Mouse (Mus musculus): ENCODE results near the gene Slc6a8. TPM values are rescaled to one million over a fixed set of nuclear protein-coding genes. Genes with fewer than 3 reads are reported as not detected.

Gene Slc6a8
- polyA plus RNA-seq, 1 experiment: 62.8 TPM

GRCm38 (mm10) chrX:73672031-73672431, 919 bp upstream of the Slc6a8 start:
- Histone ChIP-seq H3K36me3 (ENCODE audit: control insufficient read depth, insufficient read depth) (no peaks in the 10 kb centered on the region), H3K4me3 (ENCODE audit: insufficient read depth, poor library complexity, severe bottlenecking) (no peak overlapping the region), H3K27me3 (ENCODE audit: control insufficient read depth, insufficient read depth, insufficient read length) (no peaks in the 10 kb centered on the region), H3K79me2 (ENCODE audit: control insufficient read depth, insufficient read depth) (peaks cover 29% of the 10 kb centered on the region), H3ac (ENCODE audit: control insufficient read depth, insufficient read length, low read depth) (no peak overlapping the region), H3K79me3 (ENCODE audit: low read depth) (peaks cover 15% of the 10 kb centered on the region)
- TF ChIP-seq USF1 (IDR thresholded peaks at IDR 0.05; ENCODE audit: low read depth): no peak
- no peak for TF ChIP-seq CEBPB (IDR thresholded peaks at IDR 0.05; ENCODE audit: low read depth)
- TF ChIP-seq CTCF (IDR thresholded peaks at IDR 0.05; ENCODE audit: control insufficient read depth, insufficient read depth, insufficient read length): peak; percentile 42

GRCm38 (mm10) chrX:73673619-73673967, 643 bp downstream of the Slc6a8 start:
- Histone ChIP-seq H3K4me3 (ENCODE audit: insufficient read depth, poor library complexity, severe bottlenecking) (peak overlapping the region; percentile 44), H3K27me3 (ENCODE audit: control insufficient read depth, insufficient read depth, insufficient read length) (no peaks in the 10 kb centered on the region), H3K79me2 (ENCODE audit: control insufficient read depth, insufficient read depth) (peaks cover 29% of the 10 kb centered on the region), H3K79me3 (ENCODE audit: low read depth) (peaks cover 16% of the 10 kb centered on the region), H3ac (ENCODE audit: control insufficient read depth, insufficient read length, low read depth) (peak overlapping the region; percentile 57), H3K36me3 (ENCODE audit: control insufficient read depth, insufficient read depth) (no peaks in the 10 kb centered on the region)
- TF ChIP-seq MYOG (IDR thresholded peaks at IDR 0.05; ENCODE audit: control insufficient read depth, extremely low read depth, insufficient read length) (no peak), MAX (IDR thresholded peaks at IDR 0.05) (no peak), FOSL1 (IDR thresholded peaks at IDR 0.05; ENCODE audit: insufficient read depth, low read length, poor library complexity, severe bottlenecking) (no peak), USF1 (IDR thresholded peaks at IDR 0.05; ENCODE audit: low read depth) (no peak)

GRCm38 (mm10) chrX:73673968-73674661, 1.2 kb downstream of the Slc6a8 start:
- H3K79me2 ChIP-seq (ENCODE audit: control insufficient read depth, insufficient read depth): peaks cover 29% of the 10 kb centered on the region
- H3K4me3 ChIP-seq (ENCODE audit: insufficient read depth, poor library complexity, severe bottlenecking): peak overlapping the region; percentile 44
- peak overlapping the region; percentile 57 for H3ac ChIP-seq (ENCODE audit: control insufficient read depth, insufficient read length, low read depth)
- no peaks in the 10 kb centered on the region for H3K27me3 ChIP-seq (ENCODE audit: control insufficient read depth, insufficient read depth, insufficient read length)
- no peak for TF ChIP-seq MYOG (IDR thresholded peaks at IDR 0.05; ENCODE audit: control insufficient read depth, extremely low read depth, insufficient read length)
- TF ChIP-seq USF1 (IDR thresholded peaks at IDR 0.05; ENCODE audit: low read depth): no peak
- no peak for TF ChIP-seq CEBPB (IDR thresholded peaks at IDR 0.05; ENCODE audit: low read depth)
- no peak for TF ChIP-seq FOSL1 (IDR thresholded peaks at IDR 0.05; ENCODE audit: insufficient read depth, low read length, poor library complexity, severe bottlenecking)
- TF ChIP-seq MYOD1 (IDR thresholded peaks at IDR 0.05; ENCODE audit: control insufficient read depth, insufficient read length, low read depth): no peak
- no peak for TF ChIP-seq MAX (IDR thresholded peaks at IDR 0.05)
- no peak for TF ChIP-seq CTCF (IDR thresholded peaks at IDR 0.05; ENCODE audit: control insufficient read depth, insufficient read depth, insufficient read length)
- peaks cover 16% of the 10 kb centered on the region for H3K79me3 ChIP-seq (ENCODE audit: low read depth)
- peaks cover 3% of the 10 kb centered on the region for H3K36me3 ChIP-seq (ENCODE audit: control insufficient read depth, insufficient read depth)

- peak; percentile 24 for TF ChIP-seq USF1 (IDR thresholded peaks at IDR 0.05; ENCODE audit: low read depth)
- TF ChIP-seq MYOG (IDR thresholded peaks at IDR 0.05; ENCODE audit: control insufficient read depth, extremely low read depth, insufficient read length): no peak
- H3K79me2 ChIP-seq (ENCODE audit: control insufficient read depth, insufficient read depth): peaks cover 29% of the 10 kb centered on the region
- H3K79me3 ChIP-seq (ENCODE audit: low read depth): peaks cover 16% of the 10 kb centered on the region
- H3ac ChIP-seq (ENCODE audit: control insufficient read depth, insufficient read length, low read depth): peak overlapping the region; percentile 57
- H3K36me3 ChIP-seq (ENCODE audit: control insufficient read depth, insufficient read depth): peaks cover 5% of the 10 kb centered on the region
- H3K27me3 ChIP-seq (ENCODE audit: control insufficient read depth, insufficient read depth, insufficient read length): no peaks in the 10 kb centered on the region
- no peak overlapping the region for H3K4me3 ChIP-seq (ENCODE audit: insufficient read depth, poor library complexity, severe bottlenecking)
Measured at GRCm38 (mm10) chrX:73675231-73675630, 2.3 kb downstream of the Slc6a8 start.

DNA sequence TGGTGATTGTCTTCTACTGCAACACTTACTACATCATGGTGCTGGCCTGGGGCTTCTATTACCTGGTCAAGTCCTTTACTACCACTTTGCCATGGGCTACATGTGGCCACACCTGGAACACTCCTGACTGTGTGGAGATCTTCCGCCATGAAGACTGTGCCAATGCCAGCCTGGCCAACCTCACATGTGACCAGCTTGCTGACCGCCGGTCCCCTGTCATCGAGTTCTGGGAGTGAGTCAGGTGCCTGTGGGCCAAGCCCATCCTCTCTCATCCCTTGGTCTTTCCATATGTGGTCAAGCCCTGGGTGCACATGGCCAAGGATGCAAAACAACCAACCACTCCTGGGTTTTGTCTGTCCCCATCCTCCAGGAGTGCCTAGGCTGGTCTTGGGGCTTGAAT, 3.7 kb downstream of the Slc6a8 start:
- no peak overlapping the region for H3K4me3 ChIP-seq (ENCODE audit: insufficient read depth, poor library complexity, severe bottlenecking)
- peaks cover 9% of the 10 kb centered on the region for H3K36me3 ChIP-seq (ENCODE audit: control insufficient read depth, insufficient read depth)
- no peaks in the 10 kb centered on the region for H3K27me3 ChIP-seq (ENCODE audit: control insufficient read depth, insufficient read depth, insufficient read length)
- H3ac ChIP-seq (ENCODE audit: control insufficient read depth, insufficient read length, low read depth): no peak overlapping the region
- peaks cover 29% of the 10 kb centered on the region for H3K79me2 ChIP-seq (ENCODE audit: control insufficient read depth, insufficient read depth)
- H3K79me3 ChIP-seq (ENCODE audit: low read depth): peaks cover 16% of the 10 kb centered on the region
- TF ChIP-seq MAX (IDR thresholded peaks at IDR 0.05) (no peak), FOSL1 (IDR thresholded peaks at IDR 0.05; ENCODE audit: insufficient read depth, low read length, poor library complexity, severe bottlenecking) (no peak), MYOG (IDR thresholded peaks at IDR 0.05; ENCODE audit: control insufficient read depth, extremely low read depth, insufficient read length) (no peak), USF1 (IDR thresholded peaks at IDR 0.05; ENCODE audit: low read depth) (no peak), CTCF (IDR thresholded peaks at IDR 0.05; ENCODE audit: control insufficient read depth, insufficient read depth, insufficient read length) (no peak), CEBPB (IDR thresholded peaks at IDR 0.05; ENCODE audit: low read depth) (no peak), MYOD1 (IDR thresholded peaks at IDR 0.05; ENCODE audit: control insufficient read depth, insufficient read length, low read depth) (no peak)

DNA sequence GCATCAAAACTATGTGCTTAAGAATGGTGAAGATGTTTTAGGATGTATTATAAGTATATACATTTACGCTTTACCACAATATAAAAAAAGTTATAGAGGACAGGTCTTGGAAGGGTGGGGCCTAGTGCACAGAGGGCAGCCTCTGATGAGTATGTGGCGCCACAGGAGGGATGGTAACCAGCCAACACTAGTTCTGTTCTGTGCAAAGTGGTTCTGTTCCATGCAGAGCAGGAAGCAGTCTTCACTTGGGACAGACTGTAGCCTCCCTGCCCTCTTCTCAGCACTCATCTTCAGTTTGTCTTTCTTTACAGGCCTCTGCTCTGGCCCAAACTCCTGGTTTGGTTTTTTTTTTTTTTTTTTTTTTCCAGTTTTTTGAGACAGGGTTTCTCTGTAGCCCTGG, 11.2 kb downstream of the Slc6a8 start:
- TF ChIP-seq MYOG (IDR thresholded peaks at IDR 0.05; ENCODE audit: control insufficient read depth, extremely low read depth, insufficient read length): no peak
- no peak for TF ChIP-seq CTCF (IDR thresholded peaks at IDR 0.05; ENCODE audit: control insufficient read depth, insufficient read depth, insufficient read length)
- no peak for TF ChIP-seq MYOD1 (IDR thresholded peaks at IDR 0.05; ENCODE audit: control insufficient read depth, insufficient read length, low read depth)
- TF ChIP-seq USF1 (IDR thresholded peaks at IDR 0.05; ENCODE audit: low read depth): no peak
- TF ChIP-seq CEBPB (IDR thresholded peaks at IDR 0.05; ENCODE audit: low read depth): no peak
- TF ChIP-seq MAX (IDR thresholded peaks at IDR 0.05): no peak
- TF ChIP-seq FOSL1 (IDR thresholded peaks at IDR 0.05; ENCODE audit: insufficient read depth, low read length, poor library complexity, severe bottlenecking): no peak
- H3ac ChIP-seq (ENCODE audit: control insufficient read depth, insufficient read length, low read depth): no peak overlapping the region
- H3K79me2 ChIP-seq (ENCODE audit: control insufficient read depth, insufficient read depth): no peaks in the 10 kb centered on the region
- no peak overlapping the region for H3K4me3 ChIP-seq (ENCODE audit: insufficient read depth, poor library complexity, severe bottlenecking)
- H3K27me3 ChIP-seq (ENCODE audit: control insufficient read depth, insufficient read depth, insufficient read length): no peaks in the 10 kb centered on the region
- no peaks in the 10 kb centered on the region for H3K79me3 ChIP-seq (ENCODE audit: low read depth)
- H3K36me3 ChIP-seq (ENCODE audit: control insufficient read depth, insufficient read depth): peaks cover 14% of the 10 kb centered on the region
